Mouse (Mus musculus) lung, embryonic 15.5 days (tissue): ENCODE data around the gene Lrrc4b. TPM values are rescaled to one million over a fixed set of nuclear protein-coding genes. Genes with fewer than 3 reads are reported as not detected.

Experiments used
- ATAC-seq: fragments of 200-750 bp; cut with Nextera tagmentation; 2 replicates; pipeline ENCODE4 v1.8.0; 2017; ENCODE audit warnings: moderate number of reproducible peaks, borderline replicate concordance; ENCODE audit not compliant: low FRiP score, low TSS enrichment; ENCODE audit errors: extremely low read depth
- H3K27ac ChIP-seq: fragments of 300-500 bp; sonication (generic); 2 replicates; pipeline ENCODE4 v1.5.1; 2015; ENCODE audit warnings: moderate library complexity, mild to moderate bottlenecking, inconsistent platforms
- H3K27me3 ChIP-seq: fragments of 300-500 bp; sonication (generic); 2 replicates; pipeline ENCODE4 v1.6.1; 2015; ENCODE audit warnings: inconsistent platforms
- H3K36me3 ChIP-seq: fragments of 300-500 bp; sonication (generic); 2 replicates; pipeline ENCODE4 v1.6.1; 2015; ENCODE audit warnings: inconsistent platforms
- H3K4me1 ChIP-seq: fragments of 300-500 bp; sonication (generic); 2 replicates; pipeline ENCODE4 v1.6.1; 2015; ENCODE audit warnings: inconsistent platforms
- H3K4me2 ChIP-seq: fragments of 300-500 bp; sonication (generic); 2 replicates; pipeline ENCODE4 v1.6.1; 2015; ENCODE audit warnings: inconsistent platforms, mild to moderate bottlenecking, moderate library complexity
- H3K4me3 ChIP-seq: fragments of 300-500 bp; sonication (generic); 2 replicates; pipeline ENCODE4 v1.5.1; 2015; ENCODE audit warnings: mild to moderate bottlenecking, inconsistent platforms
- H3K9ac ChIP-seq: fragments of 300-500 bp; sonication (generic); 2 replicates; pipeline ENCODE4 v1.6.1; 2015; ENCODE audit warnings: inconsistent platforms
- H3K9me3 ChIP-seq: fragments of 300-500 bp; sonication (generic); 2 replicates; pipeline ENCODE4 v1.6.1; 2016; ENCODE audit warnings: inconsistent platforms
- WGBS: fragments of 180-500 bp; shearing (Covaris S2); methylation state at CpG from one replicate; pipeline ENCODE4 v1.1.7; 2015; 5-methylcytosine and 5-hydroxymethylcytosine counted together
- polyA plus RNA-seq: library from polyadenylated mRNA; unstranded; fragments of >200 nt; fragmentation: Nextera tagmentation; extraction: Ambion mirVana; gene quantifications from 2 replicates; pipeline ENCODE4 v1.2.1, GENCODE M21; 2015

Gene Lrrc4b
- polyA plus RNA-seq, 1 experiment from 2014 or later = 0.98 TPM

GRCm38 (mm10) chr7:44406015-44406355 lies 22.8 kb upstream of the Lrrc4b start:
- Histone ChIP-seq H3K9me3 (no peaks in the 10 kb centered on the region), H3K9ac (no peak overlapping the region), H3K27ac (no peak overlapping the region), H3K4me3 (no peak overlapping the region), H3K27me3 (peaks cover 3% of the 10 kb centered on the region), H3K4me1 (peaks cover 3% of the 10 kb centered on the region; the same call in 1 of the 2 replicates), H3K4me2 (no peak overlapping the region), H3K36me3 (no peaks in the 10 kb centered on the region)
- ATAC-seq = no peak; the same call in 1 of the 2 replicates
- under 1% methylated on average over 5 of the region's 5 CpGs for WGBS

GRCm38 (mm10) chr7:44411144-44411543 lies 17.7 kb upstream of the Lrrc4b start:
- no peak overlapping the region for H3K27ac ChIP-seq
- H3K4me1 ChIP-seq = peaks cover 5% of the 10 kb centered on the region; the same call in 1 of the 2 replicates
- no peak for ATAC-seq
- no peaks in the 10 kb centered on the region for H3K36me3 ChIP-seq
- no peak overlapping the region for H3K9ac ChIP-seq
- H3K9me3 ChIP-seq = no peaks in the 10 kb centered on the region
- peaks cover 3% of the 10 kb centered on the region; the same call in 1 of the 2 replicates for H3K27me3 ChIP-seq
- WGBS = 77% methylated on average over 4 of the region's 4 CpGs
- no peak overlapping the region for H3K4me3 ChIP-seq
- H3K4me2 ChIP-seq = no peak overlapping the region

- Histone ChIP-seq H3K27ac (0 out of 2 replicates have a peak overlapping the region, but pooled peaks have one; percentile 15), H3K4me2 (no peak overlapping the region), H3K9me3 (no peaks in the 10 kb centered on the region), H3K4me3 (no peak overlapping the region), H3K36me3 (no peaks in the 10 kb centered on the region), H3K9ac (no peak overlapping the region), H3K27me3 (no peaks in the 10 kb centered on the region), H3K4me1 (peaks cover 5% of the 10 kb centered on the region; the same call in 1 of the 2 replicates)
- 54% methylated on average over 6 of the region's 6 CpGs for WGBS
- peak; percentile 62; the same call in 1 of the 2 replicates for ATAC-seq
Measured at GRCm38 (mm10) chr7:44413307-44413706, 15.5 kb upstream of the Lrrc4b start.

GRCm38 (mm10) chr7:44427666-44428065 lies 1.2 kb upstream of the Lrrc4b start:
- Histone ChIP-seq H3K9ac (no peak overlapping the region), H3K4me1 (peaks cover 7% of the 10 kb centered on the region; the same call in 1 of the 2 replicates), H3K27me3 (peaks cover 58% of the 10 kb centered on the region), H3K36me3 (no peaks in the 10 kb centered on the region), H3K4me3 (0 out of 2 replicates have a peak overlapping the region, but pooled peaks have one; percentile 49), H3K9me3 (no peaks in the 10 kb centered on the region), H3K4me2 (peak overlapping the region; percentile 80; the same call in 1 of the 2 replicates), H3K27ac (no peak overlapping the region)
- no peak for ATAC-seq
- WGBS = 10% methylated on average over 8 of the region's 8 CpGs

GRCm38 (mm10) chr7:44428171-44428950 lies 457 bp upstream of the Lrrc4b start:
- H3K36me3 ChIP-seq = no peaks in the 10 kb centered on the region
- no peak overlapping the region for H3K9ac ChIP-seq
- peaks cover 58% of the 10 kb centered on the region for H3K27me3 ChIP-seq
- no peaks in the 10 kb centered on the region for H3K9me3 ChIP-seq
- no peak overlapping the region for H3K27ac ChIP-seq
- ATAC-seq = no peak
- peaks cover 7% of the 10 kb centered on the region; the same call in 1 of the 2 replicates for H3K4me1 ChIP-seq
- peak overlapping the region; percentile 49 for H3K4me3 ChIP-seq
- peak overlapping the region; percentile 80 for H3K4me2 ChIP-seq
- 1% methylated on average over 16 of the region's 38 CpGs for WGBS

- Histone ChIP-seq H3K27me3 (peaks cover 69% of the 10 kb centered on the region), H3K36me3 (no peaks in the 10 kb centered on the region), H3K27ac (no peak overlapping the region), H3K4me2 (peak overlapping the region; percentile 80), H3K9ac (no peak overlapping the region), H3K9me3 (no peaks in the 10 kb centered on the region), H3K4me1 (peaks cover 7% of the 10 kb centered on the region; the same call in 1 of the 2 replicates), H3K4me3 (peak overlapping the region; percentile 49)
- ATAC-seq = no peak
- WGBS = 5% methylated on average over 31 of the region's 32 CpGs
Measured at GRCm38 (mm10) chr7:44429534-44430488, 993 bp downstream of the Lrrc4b start.

- Histone ChIP-seq H3K4me2 (no peak overlapping the region), H3K36me3 (no peaks in the 10 kb centered on the region), H3K4me1 (peaks cover 7% of the 10 kb centered on the region; the same call in 1 of the 2 replicates), H3K27ac (no peak overlapping the region), H3K27me3 (peaks cover 57% of the 10 kb centered on the region), H3K9me3 (no peaks in the 10 kb centered on the region), H3K9ac (no peak overlapping the region), H3K4me3 (no peak overlapping the region)
- ATAC-seq = no peak
- WGBS = 66% methylated on average over 6 of the region's 6 CpGs
Measured at GRCm38 (mm10) chr7:44432550-44432949, 3.7 kb downstream of the Lrrc4b start.

- H3K4me3 ChIP-seq = no peak overlapping the region
- H3K27me3 ChIP-seq = peaks cover 56% of the 10 kb centered on the region
- H3K4me2 ChIP-seq = no peak overlapping the region
- H3K9me3 ChIP-seq = no peaks in the 10 kb centered on the region
- peaks cover 7% of the 10 kb centered on the region; the same call in 1 of the 2 replicates for H3K4me1 ChIP-seq
- WGBS = 3% methylated on average over 7 of the region's 7 CpGs
- no peak overlapping the region for H3K27ac ChIP-seq
- H3K9ac ChIP-seq = no peak overlapping the region
- peak; percentile 52; the same call in 1 of the 2 replicates for ATAC-seq
- H3K36me3 ChIP-seq = no peaks in the 10 kb centered on the region
Measured at GRCm38 (mm10) chr7:44433371-44433770, 4.6 kb downstream of the Lrrc4b start.

GRCm38 (mm10) chr7:44434089-44434488 lies 5.3 kb downstream of the Lrrc4b start:
- Histone ChIP-seq H3K4me2 (no peak overlapping the region), H3K4me1 (peaks cover 5% of the 10 kb centered on the region; the same call in 1 of the 2 replicates), H3K27ac (no peak overlapping the region), H3K9me3 (no peaks in the 10 kb centered on the region), H3K4me3 (no peak overlapping the region), H3K9ac (no peak overlapping the region), H3K36me3 (no peaks in the 10 kb centered on the region), H3K27me3 (peaks cover 53% of the 10 kb centered on the region)
- no peak for ATAC-seq
- 65% methylated on average over 9 of the region's 9 CpGs for WGBS

GRCm38 (mm10) chr7:44435796-44436195 lies 7.0 kb downstream of the Lrrc4b start:
- WGBS = 59% methylated on average over 5 of the region's 5 CpGs
- H3K27ac ChIP-seq = no peak overlapping the region
- H3K4me2 ChIP-seq = no peak overlapping the region
- H3K9ac ChIP-seq = no peak overlapping the region
- no peaks in the 10 kb centered on the region for H3K36me3 ChIP-seq
- no peak for ATAC-seq
- peaks cover 53% of the 10 kb centered on the region for H3K27me3 ChIP-seq
- H3K9me3 ChIP-seq = no peaks in the 10 kb centered on the region
- no peaks in the 10 kb centered on the region for H3K4me1 ChIP-seq
- H3K4me3 ChIP-seq = no peak overlapping the region

GRCm38 (mm10) chr7:44436267-44436666 lies 7.4 kb downstream of the Lrrc4b start:
- no peaks in the 10 kb centered on the region for H3K4me1 ChIP-seq
- peaks cover 53% of the 10 kb centered on the region for H3K27me3 ChIP-seq
- H3K36me3 ChIP-seq = no peaks in the 10 kb centered on the region
- 11% methylated on average over 1 of the region's 1 CpGs for WGBS
- no peak overlapping the region for H3K27ac ChIP-seq
- no peak for ATAC-seq
- H3K9ac ChIP-seq = no peak overlapping the region
- H3K4me3 ChIP-seq = no peak overlapping the region
- no peak overlapping the region for H3K4me2 ChIP-seq
- H3K9me3 ChIP-seq = no peaks in the 10 kb centered on the region
